Mouse (Mus musculus) heart, adult 2 months (tissue): ENCODE data around the gene Igsf9b. TPM values are rescaled to one million over a fixed set of nuclear protein-coding genes. Genes with fewer than 3 reads are reported as not detected.

ENCODE experiments used
- DNase-seq, 2 experiments: peaks; one replicate each; pipeline ENCODE4 v3.0.0; 2021
- H3K27ac ChIP-seq: fragments of 200-600 bp; 2 replicates; pipeline ENCODE4 v1.8.1; 2022
- H3K27me3 ChIP-seq: fragments of 200-500 bp; 2 replicates; pipeline ENCODE4 v1.6.1; 2012; ENCODE audit warnings: mild to moderate bottlenecking, low read length, inconsistent platforms, mixed read lengths; ENCODE audit not compliant: control insufficient read depth, insufficient read depth
- H3K36me3 ChIP-seq: fragments of 200-500 bp; 2 replicates; pipeline ENCODE4 v1.6.1; 2012; ENCODE audit warnings: low read length, inconsistent platforms; ENCODE audit not compliant: control insufficient read depth, insufficient read depth
- H3K4me1 ChIP-seq: fragments of 200-500 bp; 2 replicates; pipeline ENCODE4 v1.6.1; 2011; ENCODE audit warnings: low read length; ENCODE audit not compliant: control insufficient read depth, insufficient read depth
- H3K4me3 ChIP-seq: fragments of 200-600 bp; 2 replicates; pipeline ENCODE4 v1.8.1; 2022
- H3K79me2 ChIP-seq: fragments of 200-500 bp; replicated peaks from 2 replicates; pipeline ENCODE4 v1.6.1; 2012; ENCODE audit warnings: mild to moderate bottlenecking, inconsistent platforms, low read length, moderate library complexity, mixed read lengths; ENCODE audit not compliant: control insufficient read depth, insufficient read depth
- H3K9ac ChIP-seq: fragments of 200-500 bp; 2 replicates; pipeline ENCODE4 v1.6.1; 2012; ENCODE audit warnings: low read depth, mild to moderate bottlenecking, control low read depth, inconsistent platforms, low read length, mixed read lengths
- CTCF ChIP-seq: fragments of 200-600 bp; IDR thresholded peaks from 2 replicates; pipeline ENCODE4 v1.8.1; 2022; ENCODE audit warnings: antibody characterized with exemption, mild to moderate bottlenecking, moderate library complexity
- EP300 ChIP-seq: fragments of 200-500 bp; IDR thresholded peaks from 2 replicates; pipeline ENCODE4 v1.6.1; 2011; ENCODE audit warnings: low read depth, low read length, control low read depth; ENCODE audit not compliant: insufficient read depth
- POLR2A ChIP-seq: fragments of 200-500 bp; IDR thresholded peaks from 2 replicates; pipeline ENCODE4 v1.6.1; 2011; ENCODE audit warnings: mild to moderate bottlenecking, low read depth, low read length, control low read depth; ENCODE audit not compliant: insufficient read depth
- WGBS: fragments of 180-500 bp; shearing (Covaris S2); methylation state at CpG from one replicate; pipeline ENCODE4 v1.1.7; 2018; 5-methylcytosine and 5-hydroxymethylcytosine counted together
- intact Hi-C: fragments of 180-260 bp; cut with DNase I; formaldehyde crosslinking; loops from one replicate; pipeline ENCODE4 v1.15.1; 2025
- polyA plus RNA-seq: library from polyadenylated mRNA; depleted of rRNA; stranded (reverse); fragments of >200 nt; gene quantifications from 2 replicates; pipeline ENCODE4 v1.2.3, GENCODE M21; 2012
- total RNA-seq, 2 experiments: library from RNA; stranded (reverse); gene quantifications; 2 replicates each; pipeline ENCODE4 v1.2.3; 2021

The Igsf9b gene
- total and polyA plus RNA-seq, 3 experiments, result 1.7 to 5.3 (median 4.5) TPM

DNA sequence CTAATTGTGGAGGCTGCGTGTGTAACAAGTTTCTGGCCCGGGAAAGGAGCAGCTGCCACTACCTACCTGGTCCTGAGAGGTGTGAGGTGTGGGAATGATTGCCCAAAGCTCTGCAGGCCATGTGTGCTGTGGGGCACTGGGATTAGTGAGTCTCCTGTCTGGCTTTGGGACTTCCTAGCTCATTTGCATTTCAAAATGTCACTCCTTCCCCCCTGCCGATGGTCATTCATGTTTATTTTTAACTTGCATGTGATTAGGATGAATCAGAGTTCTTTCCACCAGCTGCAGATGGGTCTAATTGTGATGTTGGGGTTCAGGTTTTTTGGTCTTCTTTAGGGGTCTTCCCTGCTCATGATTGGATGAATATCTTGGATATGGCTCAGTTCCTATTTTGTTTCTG is 34.0 kb upstream of the Igsf9b start:
- Histone ChIP-seq H3K27ac (no peak overlapping the region), H3K9ac (no peak overlapping the region), H3K79me2 (no peaks in the 10 kb centered on the region), H3K4me3 (no peak overlapping the region), H3K4me1 (no peaks in the 10 kb centered on the region), H3K27me3 (no peaks in the 10 kb centered on the region), H3K36me3 (no peaks in the 10 kb centered on the region)
- TF ChIP-seq POLR2A, result no peak
- no peak for TF ChIP-seq CTCF
- TF ChIP-seq EP300, result no peak
- intact Hi-C loops, result no loop called here
- DNase-seq, result no peak
- WGBS, result 47% methylated on average over 3 of the region's 3 CpGs

DNA sequence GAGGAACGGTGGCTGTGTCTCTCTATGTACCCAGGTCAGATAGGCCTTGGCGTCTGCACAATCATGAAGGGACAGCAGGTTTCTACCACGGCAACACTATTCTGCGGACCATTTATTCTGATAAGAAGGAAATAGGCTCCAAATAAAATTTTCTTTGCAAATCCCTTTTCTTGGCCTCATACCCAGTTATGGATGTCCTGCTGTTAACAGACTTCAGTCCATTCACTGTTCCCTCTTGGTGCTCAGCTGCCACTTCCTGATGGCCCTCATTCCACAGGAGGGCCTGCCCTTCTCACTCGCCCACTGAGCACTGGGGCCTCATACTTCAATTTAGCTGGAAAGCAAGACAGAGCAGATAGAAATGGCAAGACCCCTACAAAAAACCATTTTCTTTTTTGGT is 31.1 kb upstream of the Igsf9b start:
- no peak for DNase-seq
- intact Hi-C loops, result no loop called here

GRCm38 (mm10) chr9:27268493-27268892 is 30.5 kb upstream of the Igsf9b start:
- H3K36me3 ChIP-seq, result no peaks in the 10 kb centered on the region
- 74% methylated on average over 4 of the region's 4 CpGs for WGBS
- TF ChIP-seq EP300 (no peak), CTCF (no peak), POLR2A (no peak)

More for the DNA sequence above, 31.1 kb upstream of the Igsf9b start:
- WGBS, result 80% methylated on average over 5 of the region's 5 CpGs
- Histone ChIP-seq H3K36me3 (no peaks in the 10 kb centered on the region), H3K27me3 (no peaks in the 10 kb centered on the region), H3K4me1 (no peaks in the 10 kb centered on the region), H3K4me3 (no peak overlapping the region), H3K9ac (no peak overlapping the region), H3K27ac (no peak overlapping the region), H3K79me2 (no peaks in the 10 kb centered on the region)
- no peak for TF ChIP-seq CTCF
- TF ChIP-seq POLR2A, result no peak
- no peak for TF ChIP-seq EP300

DNA sequence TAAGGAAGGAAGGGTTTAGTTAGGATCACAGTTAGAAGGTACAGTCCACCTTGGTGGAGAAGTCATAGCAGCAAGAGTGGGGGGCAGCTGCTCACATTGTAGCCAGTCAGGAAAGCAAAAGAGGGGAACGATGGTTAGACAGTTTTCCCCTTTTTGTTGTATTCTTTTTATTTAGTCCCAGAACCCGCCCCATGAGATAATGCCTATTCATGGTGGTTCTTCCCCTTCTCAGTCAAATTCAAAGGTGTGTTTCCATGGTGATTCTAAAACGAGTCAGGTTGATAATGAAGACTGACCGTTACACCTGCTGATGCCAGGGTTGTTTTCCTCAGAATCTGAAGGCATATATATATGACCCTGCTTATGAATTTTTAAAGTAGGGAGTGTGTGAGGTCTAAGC is 29.7 kb upstream of the Igsf9b start:
- WGBS, result 68% methylated on average over 4 of the region's 4 CpGs
- DNase-seq, result no peak
- H3K27me3 ChIP-seq, result no peaks in the 10 kb centered on the region
- H3K79me2 ChIP-seq, result no peaks in the 10 kb centered on the region
- no peak overlapping the region for H3K27ac ChIP-seq
- intact Hi-C loops, result no loop called here
- H3K4me3 ChIP-seq, result no peak overlapping the region
- no peaks in the 10 kb centered on the region for H3K36me3 ChIP-seq
- TF ChIP-seq CTCF (no peak), POLR2A (no peak), EP300 (no peak)
- H3K4me1 ChIP-seq, result no peaks in the 10 kb centered on the region
- no peak overlapping the region for H3K9ac ChIP-seq

More at GRCm38 (mm10) chr9:27268493-27268892, 30.5 kb upstream of the Igsf9b start:
- Histone ChIP-seq H3K27me3 (no peaks in the 10 kb centered on the region), H3K9ac (no peak overlapping the region), H3K27ac (no peak overlapping the region), H3K79me2 (no peaks in the 10 kb centered on the region), H3K4me3 (no peak overlapping the region), H3K4me1 (no peaks in the 10 kb centered on the region)
- intact Hi-C loops, result no loop called here
- DNase-seq, result no peak

DNA sequence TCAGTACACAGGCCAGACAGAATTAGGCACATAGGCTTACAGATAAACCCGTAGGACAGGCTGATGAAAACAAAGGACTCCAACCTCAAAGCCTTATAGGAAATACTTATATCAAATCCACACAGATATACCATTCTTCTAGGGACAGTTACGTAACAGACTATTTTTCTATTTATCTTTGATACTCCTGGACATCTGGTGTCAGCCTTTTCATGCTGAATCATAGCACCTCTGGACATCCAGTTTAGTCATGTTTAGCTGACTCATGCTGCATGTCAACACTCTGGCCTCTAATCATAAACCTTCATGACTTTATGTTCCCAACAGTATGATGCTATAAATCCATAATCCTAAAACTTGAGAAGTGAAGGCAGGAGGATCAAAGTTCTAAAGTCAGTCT is 29.1 kb upstream of the Igsf9b start:
- Histone ChIP-seq H3K4me1 (no peaks in the 10 kb centered on the region), H3K27me3 (no peaks in the 10 kb centered on the region), H3K9ac (no peak overlapping the region), H3K79me2 (no peaks in the 10 kb centered on the region), H3K36me3 (no peaks in the 10 kb centered on the region), H3K4me3 (no peak overlapping the region), H3K27ac (no peak overlapping the region)
- no peak for DNase-seq
- intact Hi-C loops, result no loop called here
- no peak for TF ChIP-seq POLR2A
- TF ChIP-seq CTCF, result no peak
- no peak for TF ChIP-seq EP300
- 75% methylated on average over 2 of the region's 2 CpGs for WGBS

DNA sequence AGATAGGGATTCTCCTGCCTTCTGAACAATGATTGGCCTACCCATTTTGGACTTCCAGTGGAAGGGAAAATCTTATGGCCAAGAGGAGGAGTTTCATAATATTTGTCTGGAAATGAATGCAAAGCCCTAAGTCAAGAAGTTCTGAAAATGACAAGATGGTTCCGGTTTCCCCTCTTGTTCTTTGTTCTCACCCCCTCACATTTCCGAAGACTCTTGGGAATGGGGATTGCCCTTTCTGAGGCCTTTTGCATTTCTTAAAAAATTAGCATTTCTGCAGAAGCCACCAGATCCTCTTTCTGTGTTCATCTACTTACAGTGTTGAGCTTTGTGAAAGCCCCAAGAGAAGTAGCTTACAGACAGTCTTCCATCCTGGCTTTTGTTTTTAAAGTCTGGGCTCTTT is 27.1 kb upstream of the Igsf9b start:
- no peak overlapping the region for H3K27ac ChIP-seq
- no peak overlapping the region for H3K4me3 ChIP-seq
- no peaks in the 10 kb centered on the region for H3K4me1 ChIP-seq
- no peak for DNase-seq
- H3K9ac ChIP-seq, result no peak overlapping the region
- TF ChIP-seq CTCF (no peak), EP300 (no peak), POLR2A (no peak)
- intact Hi-C loops, result no loop called here
- no peaks in the 10 kb centered on the region for H3K79me2 ChIP-seq
- H3K27me3 ChIP-seq, result peaks cover 1% of the 10 kb centered on the region; the same call in 1 of the 2 replicates
- H3K36me3 ChIP-seq, result no peaks in the 10 kb centered on the region
- WGBS, result 69% methylated on average over 2 of the region's 2 CpGs

- no peaks in the 10 kb centered on the region for H3K36me3 ChIP-seq
- WGBS, result 92% methylated on average over 1 of the region's 1 CpGs
- DNase-seq, result no peak
- intact Hi-C loops, result no loop called here
- H3K79me2 ChIP-seq, result no peaks in the 10 kb centered on the region
- no peaks in the 10 kb centered on the region for H3K4me1 ChIP-seq
- H3K27ac ChIP-seq, result no peak overlapping the region
- no peak for TF ChIP-seq EP300
- TF ChIP-seq POLR2A, result no peak
- no peak for TF ChIP-seq CTCF
- H3K9ac ChIP-seq, result no peak overlapping the region
- no peak overlapping the region for H3K4me3 ChIP-seq
- H3K27me3 ChIP-seq, result peaks cover 1% of the 10 kb centered on the region; the same call in 1 of the 2 replicates
Measured at GRCm38 (mm10) chr9:27272858-27273257, 26.1 kb upstream of the Igsf9b start.
